Mouse (Mus musculus): ENCODE measurements around the gene Mrps21. TPM values are rescaled to one million over a fixed set of nuclear protein-coding genes. Genes with fewer than 3 reads are reported as not detected.
"Not testable (repeated sequence)": the region's sequence is repeated elsewhere in the genome, so short reads cannot be mapped to it uniquely, and the experiment has no call there.

Mrps21 gene
- polyA plus RNA-seq, 1 experiment from 2014 or later, result 340 TPM

DNA sequence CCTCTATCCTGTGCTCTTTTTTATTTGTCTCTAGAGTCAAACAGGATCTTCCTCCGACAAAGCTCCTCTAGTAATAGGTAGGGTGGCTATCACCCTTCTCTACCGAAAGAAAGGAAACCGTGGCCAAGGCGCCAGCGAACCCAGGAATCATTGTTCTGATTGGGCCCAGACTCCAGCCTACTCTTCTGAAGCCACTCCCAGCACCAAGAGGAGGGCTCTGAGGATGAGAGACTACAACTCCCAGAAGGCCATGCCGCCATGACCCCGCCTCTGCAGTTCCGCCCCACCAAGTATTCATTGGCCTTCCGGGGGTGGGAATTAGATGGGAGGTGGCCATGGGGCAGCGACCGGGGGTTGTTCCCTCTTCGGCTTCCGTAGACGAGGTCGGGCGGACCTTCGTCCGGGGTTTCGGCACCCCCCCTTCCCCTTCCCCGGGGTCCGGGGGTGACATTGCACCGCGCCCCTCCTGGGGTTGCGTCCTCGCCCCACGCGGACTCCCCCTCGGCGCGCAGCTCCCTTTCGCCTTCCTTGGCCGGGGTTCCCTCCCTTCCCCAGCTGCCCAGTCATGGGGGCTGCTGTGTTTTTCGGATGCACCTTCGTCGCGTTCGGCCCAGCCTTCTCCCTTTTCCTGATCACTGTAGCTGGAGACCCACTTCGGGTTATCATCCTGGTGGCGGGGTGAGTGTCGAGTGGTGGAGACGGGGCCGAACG is 22.4 kb upstream of the Mrps21 start, which contains the start of gene Aph1a:
Gene Aph1a, plus strand, starts transcription at position 364 of the 711 bp plus-strand sequence.
- not testable (repeated sequence) for H3K4me1 ChIP-seq (replicated peaks; ENCODE audit: control insufficient read depth, insufficient read depth, low read length); H3K27me3 ChIP-seq (ENCODE audit: control insufficient read depth, insufficient read depth, low read length); H3K9me3 ChIP-seq (ENCODE audit: control insufficient read depth, low read length); H3K36me3 ChIP-seq (ENCODE audit: control insufficient read depth, insufficient read depth, low read length)
- Histone ChIP-seq H3K4me3 (ENCODE audit: low read depth, low read length) (peak within 1 kb of the TSS; percentile 70), H3K9ac (ENCODE audit: low read depth, low read length) (peak within 1 kb of the TSS; percentile 74), H3K27ac (ENCODE audit: low read depth, low read length) (0 out of 2 replicates have a peak within 1 kb of the TSS, but pooled peaks have one; percentile 33), H3K4me2 (replicated peaks; ENCODE audit: low read depth, low read length) (peak within 1 kb of the TSS; percentile 93)
- DNase-seq (ENCODE audit: low spot score) (peak; percentile 95), ATAC-seq (ENCODE audit: low FRiP score) (peak; percentile 97)
- WGBS, result under 1% methylated on average over 25 of the region's 43 CpGs

- WGBS, result 29% methylated on average over 7 of the region's 7 CpGs
- Histone ChIP-seq H3K27me3 (ENCODE audit: control insufficient read depth, insufficient read depth, low read length) (no peaks in the 10 kb centered on the region), H3K9ac (ENCODE audit: low read depth, low read length) (peak overlapping the region; percentile 28), H3K4me3 (ENCODE audit: low read depth, low read length) (peak overlapping the region; percentile 70), H3K27ac (ENCODE audit: low read depth, low read length) (0 out of 2 replicates have a peak overlapping the region, but pooled peaks have one; percentile 13), H3K36me3 (ENCODE audit: control insufficient read depth, insufficient read depth, low read length) (no peaks in the 10 kb centered on the region), H3K9me3 (ENCODE audit: control insufficient read depth, low read length) (no peaks in the 10 kb centered on the region), H3K4me2 (replicated peaks; ENCODE audit: low read depth, low read length) (peak overlapping the region; percentile 37), H3K4me1 (replicated peaks; ENCODE audit: control insufficient read depth, insufficient read depth, low read length) (no peaks in the 10 kb centered on the region)
- DNase-seq (ENCODE audit: low spot score) (no peak), ATAC-seq (ENCODE audit: low FRiP score) (no peak; the same call in 1 of the 2 replicates)
These were observed 21.8 kb upstream of the Mrps21 start for GRCm38 (mm10) chr3:95893126-95893525.

DNA sequence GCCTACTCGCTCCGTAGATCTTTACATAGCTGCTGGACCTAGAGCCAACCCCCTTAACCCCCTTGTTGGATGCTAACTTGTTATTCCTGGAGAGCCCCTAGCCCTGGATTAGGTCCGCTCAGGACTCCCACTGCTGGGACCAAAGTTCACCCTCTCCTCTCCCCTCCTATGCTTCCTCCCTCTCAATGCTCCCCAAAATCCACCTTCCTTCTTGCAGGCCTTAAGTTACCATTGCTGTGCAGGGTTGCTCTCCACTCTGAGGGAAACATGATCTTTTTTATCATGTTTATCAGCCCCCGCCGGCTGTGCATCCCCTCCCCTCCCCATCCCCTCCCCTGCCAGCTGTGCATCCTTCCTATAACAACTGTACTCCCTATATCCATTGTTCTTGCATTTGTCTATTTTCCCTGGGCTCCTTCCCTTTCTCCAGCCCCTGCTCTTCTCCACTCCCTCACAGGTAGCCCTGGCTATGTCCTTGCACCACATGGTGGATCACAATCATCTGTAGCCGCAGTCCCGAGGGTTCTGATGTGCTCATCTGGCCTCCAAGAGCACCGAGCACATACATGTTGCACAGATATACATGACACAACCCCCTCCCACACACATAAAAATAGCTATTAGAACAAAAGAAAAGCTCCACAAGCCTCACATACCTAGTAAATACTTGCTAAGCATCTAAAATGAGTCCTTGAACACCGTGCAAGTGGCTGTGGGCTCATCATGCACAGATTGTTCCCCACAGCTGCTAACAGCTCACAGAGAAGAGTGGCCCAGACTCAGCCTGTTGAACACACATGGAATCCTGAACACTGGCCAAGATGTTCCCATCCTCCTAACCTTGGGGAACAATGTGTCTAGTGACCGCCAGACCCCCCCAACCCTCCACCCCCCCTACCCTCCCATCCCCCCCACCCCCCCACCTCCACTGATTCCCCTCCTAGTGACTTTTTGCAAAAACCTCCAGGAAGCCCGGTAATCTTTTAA is 21.0 kb upstream of the Mrps21 start:
- H3K36me3 ChIP-seq (ENCODE audit: control insufficient read depth, insufficient read depth, low read length), result no peaks in the 10 kb centered on the region
- 39% methylated on average over 11 of the region's 11 CpGs for WGBS
- no peaks in the 10 kb centered on the region for H3K27me3 ChIP-seq (ENCODE audit: control insufficient read depth, insufficient read depth, low read length)
- no peak overlapping the region for H3K4me2 ChIP-seq (replicated peaks; ENCODE audit: low read depth, low read length)
- DNase-seq (ENCODE audit: low spot score) (no peak), ATAC-seq (ENCODE audit: low FRiP score) (no peak)
- H3K9ac ChIP-seq (ENCODE audit: low read depth, low read length), result peak overlapping the region; percentile 31; the same call in 1 of the 2 replicates
- no peak overlapping the region for H3K4me3 ChIP-seq (ENCODE audit: low read depth, low read length)
- H3K4me1 ChIP-seq (replicated peaks; ENCODE audit: control insufficient read depth, insufficient read depth, low read length), result no peaks in the 10 kb centered on the region
- H3K9me3 ChIP-seq (ENCODE audit: control insufficient read depth, low read length), result no peaks in the 10 kb centered on the region
- peak overlapping the region; percentile 47; the same call in 1 of the 2 replicates for H3K27ac ChIP-seq (ENCODE audit: low read depth, low read length)

DNA sequence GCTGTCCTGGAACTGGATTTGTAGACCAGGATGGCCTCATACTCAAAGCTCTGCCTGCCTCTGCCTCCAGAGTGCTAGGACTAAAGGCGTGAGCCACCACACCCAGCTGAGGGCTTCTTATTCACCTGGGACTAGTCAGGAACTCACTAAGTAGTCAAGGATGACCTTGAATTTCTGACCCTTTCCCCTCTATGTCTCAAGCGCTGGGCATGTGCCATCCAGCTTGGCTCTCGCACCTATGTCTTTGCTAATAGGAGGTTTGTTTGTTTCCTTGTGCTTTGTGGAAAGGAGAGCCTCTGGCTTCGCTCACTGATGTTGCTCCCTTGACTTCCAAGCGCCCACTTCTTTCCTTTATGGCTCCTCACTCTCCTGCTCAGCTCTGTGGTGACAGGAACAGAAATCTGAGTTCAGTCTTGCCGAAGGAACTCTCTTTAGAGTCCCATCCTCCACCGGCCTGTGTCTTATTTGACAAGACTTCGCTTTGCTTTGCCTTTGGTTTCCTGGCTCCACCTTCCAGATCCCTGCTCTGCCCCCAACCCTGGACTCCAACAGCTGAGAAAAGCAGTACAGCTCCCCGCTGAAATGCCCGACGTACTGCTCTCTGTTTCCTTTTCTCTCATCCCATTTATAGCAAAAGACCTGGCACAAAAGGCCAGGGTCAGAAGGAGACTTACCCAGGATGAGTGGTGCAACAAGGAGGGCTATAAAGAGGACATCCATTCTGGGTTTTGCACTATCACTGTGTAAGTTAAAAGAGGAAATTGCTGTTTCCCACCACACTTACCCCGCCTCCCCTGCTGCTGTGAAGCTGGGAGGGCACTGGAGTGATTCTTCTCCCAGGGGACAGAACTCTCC is 20.1 kb upstream of the Mrps21 start, which contains the start of gene BC028528:
Gene BC028528, minus strand, starts transcription at position 795 of the 855 bp plus-strand sequence.
- WGBS, result 30% methylated on average over 12 of the region's 12 CpGs
- H3K4me1 ChIP-seq (replicated peaks; ENCODE audit: control insufficient read depth, insufficient read depth, low read length), result no peaks in the 10 kb centered on the region
- no peak within 1 kb of the TSS for H3K4me2 ChIP-seq (replicated peaks; ENCODE audit: low read depth, low read length)
- DNase-seq (ENCODE audit: low spot score) (peak; percentile 34), ATAC-seq (ENCODE audit: low FRiP score) (no peak)
- no peaks in the 10 kb centered on the region for H3K27me3 ChIP-seq (ENCODE audit: control insufficient read depth, insufficient read depth, low read length)
- H3K4me3 ChIP-seq (ENCODE audit: low read depth, low read length), result no peak within 1 kb of the TSS
- H3K36me3 ChIP-seq (ENCODE audit: control insufficient read depth, insufficient read depth, low read length), result no peaks in the 10 kb centered on the region
- H3K9ac ChIP-seq (ENCODE audit: low read depth, low read length), result peak within 1 kb of the TSS; percentile 31; the same call in 1 of the 2 replicates
- H3K9me3 ChIP-seq (ENCODE audit: control insufficient read depth, low read length), result no peaks in the 10 kb centered on the region
- H3K27ac ChIP-seq (ENCODE audit: low read depth, low read length), result peak within 1 kb of the TSS; percentile 47

- DNase-seq (ENCODE audit: low spot score) (no peak), ATAC-seq (ENCODE audit: low FRiP score) (no peak)
- no peaks in the 10 kb centered on the region for H3K27me3 ChIP-seq (ENCODE audit: control insufficient read depth, insufficient read depth, low read length)
- no peak overlapping the region for H3K4me2 ChIP-seq (replicated peaks; ENCODE audit: low read depth, low read length)
- H3K4me3 ChIP-seq (ENCODE audit: low read depth, low read length), result no peak overlapping the region
- H3K4me1 ChIP-seq (replicated peaks; ENCODE audit: control insufficient read depth, insufficient read depth, low read length), result no peaks in the 10 kb centered on the region
- H3K27ac ChIP-seq (ENCODE audit: low read depth, low read length), result no peak overlapping the region
- H3K9ac ChIP-seq (ENCODE audit: low read depth, low read length), result no peak overlapping the region
- H3K36me3 ChIP-seq (ENCODE audit: control insufficient read depth, insufficient read depth, low read length), result no peaks in the 10 kb centered on the region
- 76% methylated on average over 3 of the region's 3 CpGs for WGBS
- no peaks in the 10 kb centered on the region for H3K9me3 ChIP-seq (ENCODE audit: control insufficient read depth, low read length)
These were observed 18.3 kb upstream of the Mrps21 start for GRCm38 (mm10) chr3:95889664-95890063.

DNA sequence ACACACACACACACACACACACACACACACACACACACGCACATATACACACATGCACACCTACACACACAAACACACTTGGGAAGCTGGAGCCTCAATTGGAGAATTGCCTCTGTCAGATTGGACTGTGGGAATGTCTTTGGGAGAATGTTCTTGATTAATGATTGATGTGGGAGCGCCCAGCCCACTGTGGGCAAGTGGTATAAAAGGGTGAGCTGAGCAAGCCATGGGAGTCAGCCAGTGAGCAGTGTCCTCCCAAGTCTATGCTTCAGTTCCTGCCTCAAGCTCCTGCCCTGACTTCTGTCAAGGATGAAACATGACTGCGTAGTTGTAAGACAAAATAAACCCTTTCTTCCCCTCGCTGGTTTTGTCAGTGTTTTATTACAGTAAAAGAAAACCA is 16.3 kb upstream of the Mrps21 start:
- H3K4me1 ChIP-seq (replicated peaks; ENCODE audit: control insufficient read depth, insufficient read depth, low read length), result 0 out of 2 replicates have a peak, but pooled peaks cover 2% of the 10 kb centered on the region
- no peaks in the 10 kb centered on the region for H3K9me3 ChIP-seq (ENCODE audit: control insufficient read depth, low read length)
- no peaks in the 10 kb centered on the region for H3K36me3 ChIP-seq (ENCODE audit: control insufficient read depth, insufficient read depth, low read length)
- H3K9ac ChIP-seq (ENCODE audit: low read depth, low read length), result no peak overlapping the region
- DNase-seq (ENCODE audit: low spot score) (no peak), ATAC-seq (ENCODE audit: low FRiP score) (no peak)
- WGBS, result 81% methylated on average over 4 of the region's 4 CpGs
- no peak overlapping the region for H3K4me3 ChIP-seq (ENCODE audit: low read depth, low read length)
- no peak overlapping the region for H3K4me2 ChIP-seq (replicated peaks; ENCODE audit: low read depth, low read length)
- no peaks in the 10 kb centered on the region for H3K27me3 ChIP-seq (ENCODE audit: control insufficient read depth, insufficient read depth, low read length)
- no peak overlapping the region for H3K27ac ChIP-seq (ENCODE audit: low read depth, low read length)

GRCm38 (mm10) chr3:95884400-95884799 is 13.1 kb upstream of the Mrps21 start:
- Histone ChIP-seq H3K36me3 (ENCODE audit: control insufficient read depth, insufficient read depth, low read length) (no peaks in the 10 kb centered on the region), H3K4me1 (replicated peaks; ENCODE audit: control insufficient read depth, insufficient read depth, low read length) (0 out of 2 replicates have a peak, but pooled peaks cover 2% of the 10 kb centered on the region), H3K27me3 (ENCODE audit: control insufficient read depth, insufficient read depth, low read length) (no peaks in the 10 kb centered on the region), H3K27ac (ENCODE audit: low read depth, low read length) (no peak overlapping the region), H3K9me3 (ENCODE audit: control insufficient read depth, low read length) (no peaks in the 10 kb centered on the region), H3K9ac (ENCODE audit: low read depth, low read length) (no peak overlapping the region), H3K4me3 (ENCODE audit: low read depth, low read length) (no peak overlapping the region), H3K4me2 (replicated peaks; ENCODE audit: low read depth, low read length) (no peak overlapping the region)
- ATAC-seq (ENCODE audit: low FRiP score), result no peak
- 92% methylated on average over 5 of the region's 5 CpGs for WGBS
- DNase-seq (ENCODE audit: low spot score), result no peak

Data from hindbrain, embryonic 11.5 days (tissue).